Mouse (Mus musculus): Measurements from ENCODE around the gene Dennd4c.

The Dennd4c gene

DNA sequence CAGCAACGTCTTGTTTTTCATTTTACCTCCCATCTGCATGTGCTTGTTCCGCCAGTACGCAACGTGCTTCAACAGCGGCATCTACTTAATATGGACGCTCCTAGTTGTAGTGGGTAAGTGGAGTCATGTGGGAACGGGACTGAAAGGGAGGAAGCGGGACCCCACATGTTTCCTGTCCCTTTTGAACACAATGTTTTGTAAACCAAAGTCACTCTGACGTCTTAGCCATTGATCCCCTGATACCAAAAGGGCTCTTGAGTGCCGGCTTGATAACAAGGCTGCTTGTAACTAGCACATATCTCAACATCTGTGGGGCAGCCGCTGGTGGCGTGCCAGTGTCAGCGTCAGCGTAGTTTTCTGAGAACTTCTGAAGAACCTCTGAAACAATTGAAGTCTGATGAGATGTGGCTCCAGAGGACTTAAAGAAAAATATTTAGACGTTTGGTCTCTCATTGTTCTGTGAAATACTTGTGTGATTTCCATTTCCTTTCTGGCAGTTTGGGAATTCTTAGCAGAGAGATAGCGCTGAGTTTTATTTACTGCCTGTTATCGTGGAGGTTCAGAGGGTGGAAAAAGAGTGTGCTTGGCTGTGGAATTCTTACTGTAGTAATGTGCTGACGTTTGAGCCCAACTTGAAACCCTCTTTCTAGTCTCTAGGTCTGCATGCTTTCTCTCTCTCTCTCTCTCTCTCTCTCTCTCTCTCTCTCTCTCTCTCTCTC is 138.0 kb downstream of the Dennd4c start:
- DNase-seq: peak; percentile 68

- DNase-seq: no peak
These were observed 139.5 kb downstream of the Dennd4c start for GRCm38 (mm10) chr4:86887879-86888278.

GRCm38 (mm10) chr4:86897411-86897810 is 149.1 kb downstream of the Dennd4c start:
- peak; percentile 37 for DNase-seq

GRCm38 (mm10) chr4:86898791-86899474 is 150.6 kb downstream of the Dennd4c start:
- peak; percentile 89 for DNase-seq

Measured in kidney, adult 9 months (tissue).